Mouse (Mus musculus) limb, embryonic 14.5 days (tissue): ENCODE data around the gene Fcf1. TPM values are rescaled to one million over a fixed set of nuclear protein-coding genes. Genes with fewer than 3 reads are reported as not detected.

Experiments used
- ATAC-seq: fragments of 200-750 bp; cut with Nextera tagmentation; 2 replicates; pipeline ENCODE4 v1.8.0; 2017; ENCODE audit warnings: low read depth, moderate number of reproducible peaks, moderate TSS enrichment; ENCODE audit not compliant: low FRiP score
- DNase-seq: peaks from one replicate; pipeline ENCODE4 v3.0.0-alpha.2; 2015; ENCODE audit warnings: low spot score
- H3K27ac ChIP-seq: fragments of 300-500 bp; sonication (generic); replicated peaks from 2 replicates; pipeline ENCODE4 v1.5.1; 2014; ENCODE audit warnings: low read depth, mild to moderate bottlenecking, low read length, moderate library complexity, mixed read lengths
- H3K27me3 ChIP-seq: fragments of 300-500 bp; sonication (generic); 2 replicates; pipeline ENCODE4 v1.6.1; 2014; ENCODE audit warnings: low read length, mixed read lengths; ENCODE audit not compliant: control insufficient read depth, insufficient read depth
- H3K36me3 ChIP-seq: fragments of 300-500 bp; sonication (generic); 2 replicates; pipeline ENCODE4 v1.6.1; 2014; ENCODE audit warnings: mild to moderate bottlenecking, low read length, moderate library complexity, mixed read lengths; ENCODE audit not compliant: control insufficient read depth, insufficient read depth
- H3K4me1 ChIP-seq: fragments of 300-500 bp; sonication (generic); 2 replicates; pipeline ENCODE4 v1.6.1; 2014; ENCODE audit warnings: antibody characterized with exemption, low read length, mixed read lengths; ENCODE audit not compliant: control insufficient read depth, insufficient read depth
- H3K4me2 ChIP-seq: fragments of 300-500 bp; sonication (generic); replicated peaks from 2 replicates; pipeline ENCODE4 v1.6.1; 2014; ENCODE audit warnings: low read depth, mild to moderate bottlenecking, low read length, moderate library complexity; ENCODE audit not compliant: severe bottlenecking
- H3K4me3 ChIP-seq: fragments of 300-500 bp; sonication (generic); replicated peaks from 2 replicates; pipeline ENCODE4 v1.5.1; 2014; ENCODE audit warnings: low read length
- H3K9ac ChIP-seq: fragments of 300-500 bp; sonication (generic); 2 replicates; pipeline ENCODE4 v1.6.1; 2014; ENCODE audit warnings: mild to moderate bottlenecking, low read depth, low read length, moderate library complexity; ENCODE audit not compliant: severe bottlenecking
- H3K9me3 ChIP-seq: fragments of 300-500 bp; sonication (generic); 2 replicates; pipeline ENCODE4 v1.6.1; 2016; ENCODE audit warnings: low read length; ENCODE audit not compliant: control insufficient read depth
- POLR2A ChIP-seq: fragments of 200-500 bp; IDR thresholded peaks from 2 replicates; pipeline ENCODE4 v1.8.0; 2012; ENCODE audit warnings: inconsistent platforms, mild to moderate bottlenecking, moderate library complexity, borderline replicate concordance; ENCODE audit not compliant: insufficient read depth, insufficient read length; ENCODE audit errors: extremely low read depth
- WGBS: fragments of 180-500 bp; shearing (Covaris S2); extraction: QIAGEN DNeasy Blood & Tissue Kit; methylation state at CpG from one replicate; pipeline ENCODE4 v1.1.7; 2014; 5-methylcytosine and 5-hydroxymethylcytosine counted together
- polyA plus RNA-seq, 2 experiments: library from polyadenylated mRNA; depleted of rRNA in 1 of 2; stranded (reverse) in 1 of 2; unstranded in 1 of 2; fragments of >200 nt; fragmentation: Nextera tagmentation in 1 of 2; extraction: Ambion mirVana in 1 of 2; gene quantifications; 2 replicates each; pipeline versions ENCODE4 v1.2.1 to v1.2.3; 2012 to 2014

The Fcf1 gene
- polyA plus RNA-seq, 2 experiments, result 132 to 138 TPM

DNA sequence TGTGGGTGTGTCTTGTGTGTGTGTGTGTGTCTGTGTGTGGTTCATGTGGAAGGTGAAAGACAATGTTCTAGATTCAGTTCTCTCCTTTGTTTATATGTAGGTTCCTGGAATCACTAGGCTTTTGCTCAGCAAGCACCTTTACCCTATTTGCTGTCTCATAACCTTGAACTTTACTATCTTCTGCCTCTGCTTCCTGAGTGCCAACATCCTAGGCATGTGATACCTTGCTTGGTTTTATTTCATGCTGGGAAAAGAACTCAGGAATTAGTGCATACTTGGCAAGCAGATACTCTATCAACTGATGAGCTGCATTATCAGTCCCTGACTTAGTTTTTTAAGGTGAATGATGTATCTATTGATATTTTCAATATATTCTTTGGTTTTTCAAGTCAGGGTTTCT is 36.3 kb downstream of the Fcf1 start:
- Histone ChIP-seq H3K4me1 (no peaks in the 10 kb centered on the region), H3K27ac (no peak overlapping the region), H3K4me2 (no peak overlapping the region), H3K27me3 (no peaks in the 10 kb centered on the region), H3K4me3 (no peak overlapping the region), H3K36me3 (0 out of 2 replicates have a peak, but pooled peaks cover 5% of the 10 kb centered on the region), H3K9me3 (no peaks in the 10 kb centered on the region), H3K9ac (no peak overlapping the region)
- ATAC-seq (no peak), DNase-seq (no peak)
- TF ChIP-seq POLR2A, result no peak

DNA sequence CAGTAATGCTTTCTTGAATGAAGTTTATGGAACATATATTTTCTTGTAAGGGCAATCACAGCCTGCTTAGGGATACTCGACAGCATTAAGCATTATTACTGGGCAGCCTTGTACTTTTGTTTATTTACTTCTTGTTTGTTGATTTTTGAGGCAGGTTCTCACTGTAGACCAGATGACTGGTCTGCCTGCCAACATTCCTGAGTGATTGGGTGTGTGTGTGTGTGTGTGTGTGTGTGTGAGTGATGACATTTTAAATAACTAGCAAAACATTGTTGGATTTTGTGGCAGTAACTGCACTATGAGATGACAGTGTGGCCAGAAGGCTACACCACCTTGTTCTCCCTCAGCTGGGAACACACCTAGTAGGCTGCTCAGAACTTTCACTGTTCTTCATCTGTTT is 39.1 kb downstream of the Fcf1 start:
- DNase-seq (no peak), ATAC-seq (no peak)
- Histone ChIP-seq H3K9me3 (no peaks in the 10 kb centered on the region), H3K27ac (no peak overlapping the region), H3K4me2 (no peak overlapping the region), H3K27me3 (no peaks in the 10 kb centered on the region), H3K36me3 (peaks cover 26% of the 10 kb centered on the region), H3K4me1 (no peaks in the 10 kb centered on the region), H3K4me3 (no peak overlapping the region), H3K9ac (no peak overlapping the region)
- WGBS, result 77% methylated on average over 1 of the region's 1 CpGs
- no peak for TF ChIP-seq POLR2A

DNA sequence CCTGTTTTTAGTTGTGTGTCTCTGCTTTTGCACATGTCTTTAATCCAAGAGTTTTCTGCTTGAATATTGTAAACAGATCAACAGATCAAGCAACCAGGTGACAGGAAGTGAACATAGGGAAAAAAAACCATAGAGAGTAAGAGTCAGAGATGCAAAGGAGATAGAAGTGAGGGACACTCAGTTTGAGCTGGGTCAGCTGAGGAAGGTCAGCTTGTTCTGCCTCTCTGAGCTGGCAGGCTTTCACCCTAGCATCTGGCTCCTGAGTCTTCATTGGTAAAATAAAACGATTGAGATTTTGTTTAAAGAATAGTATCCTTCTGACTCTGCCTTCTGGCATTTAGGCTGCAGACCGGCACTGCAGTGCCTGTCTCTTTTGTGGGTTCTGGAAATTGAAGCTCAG is 39.8 kb downstream of the Fcf1 start:
- Histone ChIP-seq H3K4me1 (no peaks in the 10 kb centered on the region), H3K4me2 (no peak overlapping the region), H3K9me3 (no peaks in the 10 kb centered on the region), H3K27me3 (no peaks in the 10 kb centered on the region), H3K9ac (no peak overlapping the region), H3K27ac (no peak overlapping the region), H3K36me3 (peaks cover 33% of the 10 kb centered on the region), H3K4me3 (no peak overlapping the region)
- TF ChIP-seq POLR2A, result no peak
- WGBS, result 97% methylated on average over 2 of the region's 2 CpGs
- DNase-seq (no peak), ATAC-seq (no peak)

DNA sequence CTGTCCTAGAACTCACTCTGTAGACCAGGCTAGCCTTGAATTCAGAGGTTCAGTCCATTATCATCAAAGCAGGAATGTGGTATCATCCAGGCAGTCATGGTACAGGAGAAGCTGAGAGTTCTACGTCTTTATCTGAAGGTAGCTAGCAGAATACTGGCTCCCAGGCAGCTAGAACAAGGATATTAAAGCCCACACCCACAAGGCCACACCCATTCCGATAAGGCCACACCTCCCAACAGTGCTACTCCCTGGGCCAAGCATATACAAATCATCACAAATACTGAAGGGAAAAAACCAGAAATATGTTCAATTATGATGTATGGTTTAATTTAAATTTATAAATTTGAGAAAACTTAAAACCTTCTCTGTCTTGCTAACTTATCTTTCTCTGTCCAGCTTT is 41.5 kb downstream of the Fcf1 start:
- H3K4me3 ChIP-seq, result no peak overlapping the region
- no peak for TF ChIP-seq POLR2A
- 93% methylated on average over 2 of the region's 2 CpGs for WGBS
- H3K36me3 ChIP-seq, result peaks cover 45% of the 10 kb centered on the region
- no peak overlapping the region for H3K9ac ChIP-seq
- ATAC-seq (no peak), DNase-seq (no peak)
- H3K4me2 ChIP-seq, result no peak overlapping the region
- no peak overlapping the region for H3K27ac ChIP-seq
- H3K9me3 ChIP-seq, result no peaks in the 10 kb centered on the region
- no peaks in the 10 kb centered on the region for H3K4me1 ChIP-seq
- H3K27me3 ChIP-seq, result no peaks in the 10 kb centered on the region

DNA sequence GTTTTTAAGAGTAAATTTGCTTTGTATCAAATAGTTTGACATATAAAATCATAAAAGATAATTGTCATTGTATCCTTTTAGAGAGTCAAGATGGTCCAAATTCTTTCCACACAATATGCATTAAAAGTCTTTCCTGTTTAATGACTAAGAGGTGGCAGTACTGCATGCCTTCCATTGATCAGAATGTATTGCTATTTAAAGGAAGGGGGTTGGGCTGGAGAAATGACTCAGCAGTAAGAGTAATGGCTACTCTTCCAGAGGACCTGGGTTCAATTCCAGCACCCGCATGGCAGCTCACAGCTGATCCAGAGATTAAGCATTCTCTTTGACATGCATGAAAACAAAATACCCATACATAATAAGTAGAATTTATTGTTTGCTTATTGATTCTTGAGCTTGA is 51.4 kb downstream of the Fcf1 start:
- Histone ChIP-seq H3K4me3 (no peak overlapping the region), H3K4me1 (no peaks in the 10 kb centered on the region), H3K9me3 (no peaks in the 10 kb centered on the region), H3K4me2 (no peak overlapping the region), H3K9ac (no peak overlapping the region), H3K27ac (no peak overlapping the region), H3K36me3 (peaks cover 10% of the 10 kb centered on the region; the same call in 1 of the 2 replicates), H3K27me3 (no peaks in the 10 kb centered on the region)
- ATAC-seq, result no peak
- no peak for TF ChIP-seq POLR2A
- no peak for DNase-seq
- 91% methylated on average over 1 of the region's 1 CpGs for WGBS

DNA sequence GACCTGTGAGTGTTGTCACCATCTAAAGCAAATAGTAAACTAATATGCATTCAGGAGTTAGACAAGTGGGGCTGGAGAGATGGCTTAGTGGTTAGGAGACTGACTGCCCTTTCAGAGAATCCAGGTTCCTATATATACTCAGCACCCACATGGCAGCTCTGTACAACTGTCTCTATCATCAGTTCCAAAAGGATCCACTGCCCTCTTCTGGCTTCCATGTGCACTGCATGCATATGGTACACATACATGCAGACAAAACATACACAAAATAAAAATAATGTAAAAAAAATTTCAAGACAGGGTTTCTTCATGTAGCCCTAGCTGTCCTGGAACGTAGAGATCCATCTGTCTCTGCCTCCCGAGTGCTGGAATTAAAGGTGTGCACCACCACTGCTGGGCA is 62.0 kb downstream of the Fcf1 start:
- H3K9me3 ChIP-seq, result no peaks in the 10 kb centered on the region
- H3K4me3 ChIP-seq, result no peak overlapping the region
- H3K4me1 ChIP-seq, result no peaks in the 10 kb centered on the region
- 96% methylated on average over 2 of the region's 2 CpGs for WGBS
- H3K9ac ChIP-seq, result no peak overlapping the region
- no peak for DNase-seq
- no peaks in the 10 kb centered on the region for H3K27me3 ChIP-seq
- peaks cover 40% of the 10 kb centered on the region for H3K36me3 ChIP-seq
- no peak overlapping the region for H3K27ac ChIP-seq
- no peak overlapping the region for H3K4me2 ChIP-seq
- TF ChIP-seq POLR2A, result no peak
- ATAC-seq, result no peak

Other genes with a start within 250 kb of the Fcf1 start
- 76.2 and 87.7 TPM in 2 replicates for gene Npc2, start 197.7 kb upstream of the Fcf1 start, polyA plus RNA-seq (2012; rRNA removed)
- 65.1 and 73.4 TPM in 2 replicates for gene Npc2, start 197.7 kb upstream of the Fcf1 start, polyA plus RNA-seq (2014; fragmentation: Nextera tagmentation; extraction: Ambion mirVana)
- 108 TPM in 2 replicates for gene Isca2, start 197.6 kb upstream of the Fcf1 start, polyA plus RNA-seq (2012; rRNA removed)
- 138 and 145 TPM in 2 replicates for gene Isca2, start 197.6 kb upstream of the Fcf1 start, polyA plus RNA-seq (2014; fragmentation: Nextera tagmentation; extraction: Ambion mirVana)
- 12.3 and 17.1 TPM in 2 replicates for gene Ltbp2, start 94.4 kb upstream of the Fcf1 start, polyA plus RNA-seq (2012; rRNA removed)
- 4.4 and 5.2 TPM in 2 replicates for gene Ltbp2, start 94.4 kb upstream of the Fcf1 start, polyA plus RNA-seq (2014; fragmentation: Nextera tagmentation; extraction: Ambion mirVana)
- gene Arel1, start within 50 bp of the Fcf1 start, polyA plus RNA-seq (2012; rRNA removed), result 24.5 and 28.9 TPM in 2 replicates
- gene Arel1, start within 50 bp of the Fcf1 start, polyA plus RNA-seq (2014; fragmentation: Nextera tagmentation; extraction: Ambion mirVana), result 13.9 and 16.6 TPM in 2 replicates
- gene Ylpm1, start 25.4 kb downstream of the Fcf1 start, polyA plus RNA-seq (2012; rRNA removed), result 47.5 and 50.9 TPM in 2 replicates
- 38.5 and 40.9 TPM in 2 replicates for gene Ylpm1, start 25.4 kb downstream of the Fcf1 start, polyA plus RNA-seq (2014; fragmentation: Nextera tagmentation; extraction: Ambion mirVana)
- 2.4 and 2.5 TPM in 2 replicates for gene Prox2, start 139.9 kb downstream of the Fcf1 start, polyA plus RNA-seq (2012; rRNA removed)
- 3.2 and 3.9 TPM in 2 replicates for gene Prox2, start 139.9 kb downstream of the Fcf1 start, polyA plus RNA-seq (2014; fragmentation: Nextera tagmentation; extraction: Ambion mirVana)
- 155 and 168 TPM in 2 replicates for gene Dlst, start 139.9 kb downstream of the Fcf1 start, polyA plus RNA-seq (2012; rRNA removed)
- gene Dlst, start 139.9 kb downstream of the Fcf1 start, polyA plus RNA-seq (2014; fragmentation: Nextera tagmentation; extraction: Ambion mirVana), result 95.7 and 99.0 TPM in 2 replicates
- 0.37 and 0.43 TPM in 2 replicates for gene Rps6kl1, start 180.4 kb downstream of the Fcf1 start, polyA plus RNA-seq (2012; rRNA removed)
- gene Rps6kl1, start 180.4 kb downstream of the Fcf1 start, polyA plus RNA-seq (2014; fragmentation: Nextera tagmentation; extraction: Ambion mirVana), result 0.39 and 0.50 TPM in 2 replicates
- gene Pgf, start 206.9 kb downstream of the Fcf1 start, polyA plus RNA-seq (2012; rRNA removed), result 10.0 and 10.3 TPM in 2 replicates
- 14.6 and 16.1 TPM in 2 replicates for gene Pgf, start 206.9 kb downstream of the Fcf1 start, polyA plus RNA-seq (2014; fragmentation: Nextera tagmentation; extraction: Ambion mirVana)
- 109 and 128 TPM in 2 replicates for gene Eif2b2, start 248.6 kb downstream of the Fcf1 start, polyA plus RNA-seq (2012; rRNA removed)
- 78.2 and 79.6 TPM in 2 replicates for gene Eif2b2, start 248.6 kb downstream of the Fcf1 start, polyA plus RNA-seq (2014; fragmentation: Nextera tagmentation; extraction: Ambion mirVana)